Mouse (Mus musculus): ENCODE measurements around the gene Tubgcp6. TPM values are rescaled to one million over a fixed set of nuclear protein-coding genes. Genes with fewer than 3 reads are reported as not detected.

The Tubgcp6 gene
- polyA plus RNA-seq, 1 experiment from 2014 or later: 17.0 TPM

DNA sequence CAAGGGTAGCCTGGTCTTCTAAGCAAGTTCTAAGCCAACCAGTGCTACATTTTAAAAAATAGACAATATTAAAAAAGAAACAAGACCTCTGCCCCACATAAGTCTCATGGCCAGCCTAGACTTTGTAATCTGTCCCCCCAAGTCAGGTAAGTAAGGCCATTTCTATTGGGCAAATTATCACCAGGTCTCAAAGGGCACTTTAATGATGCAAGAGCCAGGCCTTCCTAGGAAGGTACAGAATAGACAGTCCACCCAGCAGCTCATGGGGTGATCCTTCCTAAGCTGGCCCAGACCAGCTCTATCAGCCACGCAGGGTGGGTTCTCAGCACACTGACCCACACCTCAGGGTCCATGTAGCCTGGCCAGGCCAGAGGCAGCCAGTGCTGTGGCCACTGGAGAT is 39.0 kb downstream of the Tubgcp6 start:
- 96% methylated on average over 1 of the region's 1 CpGs for WGBS
- H3K9me3 ChIP-seq (replicated peaks; ENCODE audit: control insufficient read depth, low read length): no peaks in the 10 kb centered on the region
- H3K4me1 ChIP-seq (ENCODE audit: control insufficient read depth, insufficient read depth, low read length): peaks cover 4% of the 10 kb centered on the region; the same call in 1 of the 2 replicates
- no peak overlapping the region for H3K27ac ChIP-seq (ENCODE audit: low read depth, low read length)
- peaks cover 69% of the 10 kb centered on the region for H3K36me3 ChIP-seq (ENCODE audit: control insufficient read depth, insufficient read depth, low read length)
- no peak overlapping the region for H3K9ac ChIP-seq (ENCODE audit: low read length)
- no peaks in the 10 kb centered on the region for H3K27me3 ChIP-seq (replicated peaks; ENCODE audit: control insufficient read depth, insufficient read depth, low read length)
- H3K4me3 ChIP-seq (ENCODE audit: low read depth, low read length): no peak overlapping the region
- DNase-seq (ENCODE audit: low spot score): no peak
- ATAC-seq: no peak
- H3K4me2 ChIP-seq (ENCODE audit: low read length): no peak overlapping the region

DNA sequence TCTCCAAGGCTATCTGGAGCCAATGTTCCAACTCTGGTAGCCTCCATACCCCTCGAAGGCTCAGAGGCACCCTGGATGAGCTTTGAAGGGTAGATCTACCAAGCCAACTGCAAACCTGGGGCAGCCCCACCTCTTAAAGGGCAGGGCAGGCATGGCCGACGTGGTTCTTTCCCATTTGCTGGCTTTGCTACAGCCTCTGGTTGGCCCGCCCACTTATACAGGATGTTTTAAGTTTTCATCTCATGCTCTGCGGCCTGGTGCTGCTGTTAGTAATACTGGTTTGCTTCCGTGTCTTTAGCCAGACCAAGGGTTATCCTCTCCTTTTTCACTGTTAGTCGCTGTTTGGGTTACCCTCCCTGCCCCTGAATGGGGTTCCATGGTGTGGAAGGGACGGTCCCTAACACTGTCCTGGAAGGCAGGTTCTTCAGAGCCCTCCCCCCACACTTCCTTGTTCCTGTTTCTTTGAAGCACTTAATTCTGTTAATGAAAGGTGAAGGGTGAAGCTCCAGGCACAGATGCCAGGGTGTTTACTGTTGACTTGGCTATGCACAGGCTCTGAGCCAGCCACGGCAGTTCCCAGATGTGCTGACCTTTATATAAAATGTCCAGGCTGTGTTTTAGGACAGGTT is 44.6 kb downstream of the Tubgcp6 start:
- H3K4me3 ChIP-seq (ENCODE audit: low read depth, low read length): no peak overlapping the region
- H3K9me3 ChIP-seq (replicated peaks; ENCODE audit: control insufficient read depth, low read length): no peaks in the 10 kb centered on the region
- H3K36me3 ChIP-seq (ENCODE audit: control insufficient read depth, insufficient read depth, low read length): peaks cover 32% of the 10 kb centered on the region
- H3K27me3 ChIP-seq (replicated peaks; ENCODE audit: control insufficient read depth, insufficient read depth, low read length): no peaks in the 10 kb centered on the region
- no peak for ATAC-seq
- H3K27ac ChIP-seq (ENCODE audit: low read depth, low read length): no peak overlapping the region
- DNase-seq (ENCODE audit: low spot score): no peak
- H3K4me2 ChIP-seq (ENCODE audit: low read length): no peak overlapping the region
- 78% methylated on average over 9 of the region's 9 CpGs for WGBS
- peaks cover 26% of the 10 kb centered on the region for H3K4me1 ChIP-seq (ENCODE audit: control insufficient read depth, insufficient read depth, low read length)
- H3K9ac ChIP-seq (ENCODE audit: low read length): peak overlapping the region; percentile 29; the same call in 1 of the 2 replicates

DNA sequence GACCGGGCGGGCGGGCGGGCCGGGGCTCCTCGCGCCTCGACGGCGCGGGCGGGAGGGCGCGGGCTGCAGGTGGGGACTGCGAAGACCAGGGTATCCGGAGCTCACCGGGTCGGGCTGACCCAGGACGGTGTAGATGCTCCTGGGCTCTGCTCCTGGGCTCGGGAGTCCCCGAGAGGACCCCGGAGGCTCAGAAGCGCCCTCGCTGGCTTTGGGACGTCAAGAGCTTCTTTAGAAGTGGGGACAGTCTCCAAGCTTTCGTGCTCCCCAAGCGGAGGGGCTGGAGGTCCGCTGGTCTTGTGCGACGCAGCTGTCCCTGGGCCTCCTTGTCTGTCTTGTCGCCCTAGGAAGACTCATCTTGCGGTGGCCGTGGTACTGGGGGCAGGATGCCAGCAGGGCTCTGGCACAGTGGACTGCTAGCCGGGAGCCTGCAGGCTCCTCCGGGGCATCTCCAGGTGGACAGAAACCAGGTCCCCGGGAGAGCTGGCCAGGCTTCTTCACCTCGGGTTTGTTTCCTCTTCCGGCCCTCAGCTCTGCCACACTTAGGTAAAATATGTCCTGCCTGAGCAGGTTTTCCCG is 46.7 kb downstream of the Tubgcp6 start:
- peak; percentile 48 for DNase-seq (ENCODE audit: low spot score)
- peak overlapping the region; percentile 82 for H3K4me3 ChIP-seq (ENCODE audit: low read depth, low read length)
- no peaks in the 10 kb centered on the region for H3K27me3 ChIP-seq (replicated peaks; ENCODE audit: control insufficient read depth, insufficient read depth, low read length)
- WGBS: 1% methylated on average over 25 of the region's 39 CpGs
- H3K9me3 ChIP-seq (replicated peaks; ENCODE audit: control insufficient read depth, low read length): no peaks in the 10 kb centered on the region
- ATAC-seq: no peak; the same call in 1 of the 2 replicates
- peak overlapping the region; percentile 82 for H3K27ac ChIP-seq (ENCODE audit: low read depth, low read length)
- H3K4me1 ChIP-seq (ENCODE audit: control insufficient read depth, insufficient read depth, low read length): peaks cover 26% of the 10 kb centered on the region
- peaks cover 14% of the 10 kb centered on the region for H3K36me3 ChIP-seq (ENCODE audit: control insufficient read depth, insufficient read depth, low read length)
- peak overlapping the region; percentile 93 for H3K4me2 ChIP-seq (ENCODE audit: low read length)
- peak overlapping the region; percentile 90 for H3K9ac ChIP-seq (ENCODE audit: low read length)

DNA sequence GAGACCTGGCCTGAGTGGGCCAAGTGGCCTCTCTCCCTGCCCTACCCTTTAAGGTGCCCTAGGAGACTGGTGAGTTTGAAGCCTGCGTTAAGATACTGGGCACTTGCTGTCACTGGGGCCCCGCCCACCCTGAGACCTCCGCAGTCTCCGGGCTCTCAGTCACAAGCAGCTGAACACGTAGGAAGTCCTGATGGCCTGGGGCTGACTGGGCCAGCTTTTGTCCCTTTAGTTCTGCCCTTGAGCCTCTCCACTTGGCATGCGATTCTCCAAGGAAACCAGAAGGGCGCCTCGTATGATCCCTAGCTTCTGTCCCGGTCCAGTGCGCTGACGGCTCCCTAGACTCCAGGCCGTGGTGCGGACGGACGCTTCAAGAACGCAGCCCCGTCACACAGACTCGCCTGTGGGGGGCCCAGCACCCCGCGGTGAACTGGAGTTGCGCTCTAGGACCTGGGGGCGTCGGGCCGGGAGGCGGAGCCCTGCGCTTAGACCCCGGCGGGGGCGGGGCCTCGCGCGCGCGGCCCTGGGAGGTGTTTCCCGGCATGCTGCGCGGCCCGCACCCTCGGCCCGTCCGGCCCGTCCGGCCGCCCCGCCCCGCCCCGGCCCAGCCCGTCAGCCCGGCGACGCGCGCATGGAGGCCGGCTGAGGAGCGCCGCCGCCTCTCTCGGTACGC is 47.3 kb downstream of the Tubgcp6 start:
- H3K4me1 ChIP-seq (ENCODE audit: control insufficient read depth, insufficient read depth, low read length): peaks cover 26% of the 10 kb centered on the region
- DNase-seq (ENCODE audit: low spot score) (peak; percentile 95), ATAC-seq (peak; percentile 93)
- H3K4me3 ChIP-seq (ENCODE audit: low read depth, low read length): peak overlapping the region; percentile 82
- no peaks in the 10 kb centered on the region for H3K9me3 ChIP-seq (replicated peaks; ENCODE audit: control insufficient read depth, low read length)
- H3K27me3 ChIP-seq (replicated peaks; ENCODE audit: control insufficient read depth, insufficient read depth, low read length): no peaks in the 10 kb centered on the region
- H3K9ac ChIP-seq (ENCODE audit: low read length): peak overlapping the region; percentile 90
- H3K4me2 ChIP-seq (ENCODE audit: low read length): peak overlapping the region; percentile 93
- 1% methylated on average over 31 of the region's 59 CpGs for WGBS
- peak overlapping the region; percentile 82 for H3K27ac ChIP-seq (ENCODE audit: low read depth, low read length)
- H3K36me3 ChIP-seq (ENCODE audit: control insufficient read depth, insufficient read depth, low read length): 0 out of 2 replicates have a peak, but pooled peaks cover 9% of the 10 kb centered on the region

DNA sequence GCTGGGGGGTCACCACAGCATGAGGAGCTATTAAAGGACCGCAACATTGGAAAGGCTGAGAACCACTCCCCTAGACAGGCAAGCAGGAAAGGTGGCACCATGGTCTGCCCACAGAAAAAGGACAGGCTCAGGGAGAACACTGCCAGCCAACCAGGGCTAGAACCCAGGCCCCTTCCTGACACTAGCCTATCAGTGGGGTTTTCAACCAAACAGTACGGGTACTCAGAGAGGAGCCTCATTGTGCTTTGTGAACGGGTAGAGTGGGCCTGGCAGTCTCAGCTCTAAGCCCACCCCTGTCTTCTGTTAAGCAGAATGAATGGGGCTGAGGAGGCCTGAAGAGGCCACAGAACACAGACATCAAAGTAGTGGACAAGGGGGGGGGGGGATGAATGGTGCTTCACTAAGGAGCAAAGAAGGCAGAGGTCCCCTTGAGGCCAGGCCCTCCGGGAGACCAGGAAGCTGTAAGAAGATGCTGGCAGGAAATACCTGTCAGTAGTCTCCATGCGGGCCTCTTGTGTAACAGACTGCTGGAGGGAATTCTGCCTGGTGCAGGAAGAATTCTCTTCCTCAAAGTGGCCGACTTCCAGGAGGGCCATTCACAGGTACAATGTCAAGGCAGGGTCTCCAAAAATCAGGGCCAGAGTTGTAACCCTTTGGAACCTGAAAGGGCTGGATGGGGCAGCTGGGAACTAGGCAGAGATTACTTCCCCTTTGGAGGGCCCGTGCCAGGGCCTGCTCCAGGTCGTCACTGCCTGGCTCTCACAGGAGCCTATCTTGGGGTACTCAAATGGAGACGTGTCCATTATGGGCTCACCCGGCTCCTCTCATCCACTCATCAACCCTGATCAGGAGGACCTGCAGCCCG is 48.1 kb downstream of the Tubgcp6 start, which contains the start of gene Trabd:
Gene Trabd (plus strand): TSS at position 512 of the 865 bp plus-strand sequence.
- H3K36me3 ChIP-seq (ENCODE audit: control insufficient read depth, insufficient read depth, low read length): 0 out of 2 replicates have a peak, but pooled peaks cover 10% of the 10 kb centered on the region
- H3K9me3 ChIP-seq (replicated peaks; ENCODE audit: control insufficient read depth, low read length): no peaks in the 10 kb centered on the region
- H3K27me3 ChIP-seq (replicated peaks; ENCODE audit: control insufficient read depth, insufficient read depth, low read length): no peaks in the 10 kb centered on the region
- H3K4me2 ChIP-seq (ENCODE audit: low read length): peak within 1 kb of the TSS; percentile 93
- ATAC-seq: peak; percentile 32
- H3K4me1 ChIP-seq (ENCODE audit: control insufficient read depth, insufficient read depth, low read length): peaks cover 26% of the 10 kb centered on the region
- H3K27ac ChIP-seq (ENCODE audit: low read depth, low read length): peak within 1 kb of the TSS; percentile 82
- no peak for DNase-seq (ENCODE audit: low spot score)
- peak within 1 kb of the TSS; percentile 82 for H3K4me3 ChIP-seq (ENCODE audit: low read depth, low read length)
- 19% methylated on average over 11 of the region's 11 CpGs for WGBS
- peak within 1 kb of the TSS; percentile 90 for H3K9ac ChIP-seq (ENCODE audit: low read length)

DNA sequence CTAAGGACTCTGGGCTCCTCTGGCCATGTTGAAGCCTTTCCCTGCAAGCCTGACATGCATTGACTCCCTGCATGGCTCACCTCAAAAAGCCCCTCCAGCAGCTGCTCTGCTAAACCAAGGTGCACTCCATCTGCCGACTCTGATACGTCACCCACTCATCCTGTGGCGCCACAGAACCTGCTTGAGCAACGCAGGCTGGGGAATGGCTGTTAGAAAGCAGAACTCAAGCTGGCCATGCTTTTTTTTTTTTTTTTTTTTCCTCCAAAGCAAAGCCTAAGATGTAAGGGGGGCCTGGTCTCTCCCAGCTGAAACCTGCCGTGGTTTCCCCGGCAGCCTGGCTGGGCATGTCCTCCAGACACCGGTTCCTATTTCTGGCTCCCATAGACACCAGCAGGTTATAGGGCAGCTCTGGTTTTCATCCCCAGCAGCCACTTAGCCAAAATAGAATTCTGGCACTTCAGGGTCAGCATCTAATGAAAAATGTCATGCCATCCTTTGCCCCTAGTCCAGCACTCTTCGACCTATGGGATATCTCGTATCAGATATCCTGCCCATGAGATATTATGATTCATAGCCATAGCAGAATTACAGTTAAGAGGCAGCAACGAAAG is 48.8 kb downstream of the Tubgcp6 start:
- Histone ChIP-seq H3K27ac (ENCODE audit: low read depth, low read length) (no peak overlapping the region), H3K36me3 (ENCODE audit: control insufficient read depth, insufficient read depth, low read length) (0 out of 2 replicates have a peak, but pooled peaks cover 11% of the 10 kb centered on the region), H3K4me3 (ENCODE audit: low read depth, low read length) (0 out of 2 replicates have a peak overlapping the region, but pooled peaks have one; percentile 82), H3K4me1 (ENCODE audit: control insufficient read depth, insufficient read depth, low read length) (peaks cover 26% of the 10 kb centered on the region), H3K4me2 (ENCODE audit: low read length) (peak overlapping the region; percentile 93; the same call in 1 of the 2 replicates), H3K9ac (ENCODE audit: low read length) (peak overlapping the region; percentile 90), H3K9me3 (replicated peaks; ENCODE audit: control insufficient read depth, low read length) (no peaks in the 10 kb centered on the region), H3K27me3 (replicated peaks; ENCODE audit: control insufficient read depth, insufficient read depth, low read length) (no peaks in the 10 kb centered on the region)
- WGBS: 87% methylated on average over 10 of the region's 10 CpGs
- ATAC-seq: no peak
- DNase-seq (ENCODE audit: low spot score): no peak

DNA sequence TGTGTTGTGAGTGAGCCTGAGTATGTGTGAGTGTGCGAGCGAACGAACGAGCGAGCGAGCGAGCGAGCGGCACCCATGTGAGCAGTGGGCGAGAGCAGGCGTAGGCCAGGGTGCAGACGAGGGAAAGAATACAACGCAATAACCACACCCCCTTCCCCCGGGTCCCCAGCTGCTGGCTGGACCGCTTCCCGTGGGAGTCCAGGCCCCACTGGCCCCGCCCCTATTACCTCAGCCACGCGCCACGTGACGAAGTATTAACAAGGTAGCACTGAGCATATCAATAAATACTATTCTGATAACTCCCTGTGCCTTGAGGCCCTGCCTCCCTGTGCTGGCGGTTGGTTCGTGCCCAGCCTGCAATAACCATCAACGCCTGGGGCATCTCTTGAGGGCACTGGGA is 52.3 kb downstream of the Tubgcp6 start:
- no peak for DNase-seq (ENCODE audit: low spot score)
- no peak for ATAC-seq
- Histone ChIP-seq H3K27ac (ENCODE audit: low read depth, low read length) (no peak overlapping the region), H3K4me2 (ENCODE audit: low read length) (no peak overlapping the region), H3K36me3 (ENCODE audit: control insufficient read depth, insufficient read depth, low read length) (0 out of 2 replicates have a peak, but pooled peaks cover 13% of the 10 kb centered on the region), H3K9ac (ENCODE audit: low read length) (no peak overlapping the region), H3K4me3 (ENCODE audit: low read depth, low read length) (no peak overlapping the region), H3K9me3 (replicated peaks; ENCODE audit: control insufficient read depth, low read length) (no peaks in the 10 kb centered on the region), H3K4me1 (ENCODE audit: control insufficient read depth, insufficient read depth, low read length) (peaks cover 8% of the 10 kb centered on the region; the same call in 1 of the 2 replicates), H3K27me3 (replicated peaks; ENCODE audit: control insufficient read depth, insufficient read depth, low read length) (peaks cover 9% of the 10 kb centered on the region; the same call in 1 of the 2 replicates)
- WGBS: 78% methylated on average over 24 of the region's 24 CpGs

DNA sequence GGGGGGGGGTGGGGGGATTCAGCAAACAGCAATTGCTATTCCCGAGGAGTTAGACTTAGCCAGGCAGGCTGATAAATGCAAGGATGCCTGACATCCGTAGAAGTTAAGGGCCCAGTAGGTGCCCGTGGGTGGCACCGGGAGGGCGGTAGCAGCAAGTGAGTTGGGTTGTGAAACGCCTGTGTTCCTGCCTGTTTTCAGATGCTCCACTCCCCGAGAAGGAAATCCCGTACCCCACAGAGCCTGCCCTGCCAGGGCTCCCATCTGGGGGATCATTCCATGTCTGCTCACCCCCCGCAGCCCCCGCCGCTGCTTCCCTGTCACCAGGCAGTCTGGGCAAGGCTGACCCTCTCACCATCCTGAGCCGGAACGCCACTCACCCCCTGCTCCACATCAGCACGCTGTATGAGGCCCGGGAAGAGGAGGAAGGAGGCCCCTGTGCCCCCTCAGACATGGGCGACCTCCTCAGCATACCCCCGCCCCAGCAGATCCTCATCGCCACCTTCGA is 53.5 kb downstream of the Tubgcp6 start:
- no peak overlapping the region for H3K4me2 ChIP-seq (ENCODE audit: low read length)
- no peaks in the 10 kb centered on the region for H3K4me1 ChIP-seq (ENCODE audit: control insufficient read depth, insufficient read depth, low read length)
- H3K27ac ChIP-seq (ENCODE audit: low read depth, low read length): no peak overlapping the region
- no peaks in the 10 kb centered on the region for H3K9me3 ChIP-seq (replicated peaks; ENCODE audit: control insufficient read depth, low read length)
- no peak for DNase-seq (ENCODE audit: low spot score)
- H3K36me3 ChIP-seq (ENCODE audit: control insufficient read depth, insufficient read depth, low read length): 0 out of 2 replicates have a peak, but pooled peaks cover 13% of the 10 kb centered on the region
- 87% methylated on average over 18 of the region's 19 CpGs for WGBS
- H3K9ac ChIP-seq (ENCODE audit: low read length): no peak overlapping the region
- peaks cover 9% of the 10 kb centered on the region; the same call in 1 of the 2 replicates for H3K27me3 ChIP-seq (replicated peaks; ENCODE audit: control insufficient read depth, insufficient read depth, low read length)
- no peak for ATAC-seq
- H3K4me3 ChIP-seq (ENCODE audit: low read depth, low read length): no peak overlapping the region

Measured in forebrain, embryonic 14.5 days (tissue).